Mouse (Mus musculus) heart, postnatal 36 days (tissue): Measurements from ENCODE around the gene Tex12. TPM values are rescaled to one million over a fixed set of nuclear protein-coding genes. Genes with fewer than 3 reads are reported as not detected.

Experiments used
- DNase-seq, 2 experiments: peaks; one replicate each; pipeline ENCODE4 v3.0.0; 2021 to 2022
- intact Hi-C: fragments of 180-260 bp; cut with DNase I; formaldehyde crosslinking; loops from one replicate; pipeline ENCODE4 v1.15.1; 2025
- total RNA-seq, 2 experiments: library from RNA; stranded (reverse); gene quantifications; 2 replicates each; pipeline ENCODE4 v1.2.3; 2021

Gene Tex12
- total RNA-seq, 2 experiments from 2014 or later = not detected

DNA sequence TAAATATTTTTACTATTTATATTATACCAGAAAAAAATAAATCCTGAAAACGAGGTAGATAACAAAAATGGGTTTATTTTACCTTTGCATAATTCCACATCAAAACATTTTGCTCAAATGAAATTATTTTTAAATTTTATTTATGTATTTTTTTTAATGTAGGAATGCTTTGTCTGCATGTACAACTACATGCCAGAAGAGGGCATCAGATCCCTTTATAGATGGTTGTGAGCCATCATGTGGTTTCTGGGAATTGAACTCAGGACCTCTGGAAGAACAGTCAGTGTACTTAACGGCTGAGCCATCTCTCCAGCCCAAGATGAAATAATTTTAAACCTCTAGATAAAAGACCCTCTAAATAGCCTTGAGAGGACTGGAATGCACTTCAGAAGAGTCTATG, 39.6 kb downstream of the Tex12 start:
- intact Hi-C loops = no loop called here
- no peak for DNase-seq

DNA sequence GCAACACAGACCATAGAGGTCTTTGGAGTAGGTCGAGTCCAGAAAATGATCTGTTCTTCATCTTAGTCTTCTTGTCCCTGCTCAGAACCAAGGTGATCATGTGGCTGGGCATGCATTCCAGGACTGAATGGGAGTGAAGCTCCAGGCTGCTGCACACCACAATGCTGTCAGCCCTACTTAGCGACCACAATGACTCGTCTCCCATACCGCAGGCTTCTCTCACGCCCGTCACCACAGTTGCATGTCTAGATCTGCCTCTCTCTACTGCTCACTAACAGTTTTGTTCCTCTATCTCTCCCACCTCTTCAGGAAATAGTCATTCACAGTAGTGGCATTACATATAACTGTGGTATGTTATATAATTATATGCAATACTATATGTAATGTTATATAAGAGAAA, 40.4 kb downstream of the Tex12 start:
- intact Hi-C loops = no loop called here
- DNase-seq = no peak

DNA sequence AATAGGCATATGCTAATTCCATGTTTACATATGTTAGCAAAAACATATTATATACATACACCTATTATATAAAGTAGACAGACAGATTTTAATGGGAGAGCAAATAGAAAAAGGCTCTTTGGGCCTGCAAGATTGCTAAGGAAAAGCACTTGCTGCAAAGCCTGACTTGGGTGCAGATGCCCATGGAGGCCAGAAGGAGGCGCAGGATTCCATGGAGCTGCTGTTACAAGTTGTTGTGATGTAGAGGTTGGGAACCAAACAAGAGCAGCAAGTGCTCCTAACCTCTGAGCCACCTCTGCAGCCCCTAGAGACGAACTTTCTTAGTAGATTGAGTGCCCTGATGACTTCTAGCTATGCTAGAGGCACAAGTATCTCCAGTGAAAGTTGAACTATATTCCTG, 42.3 kb downstream of the Tex12 start:
- DNase-seq = no peak
- intact Hi-C loops = no loop called here

DNA sequence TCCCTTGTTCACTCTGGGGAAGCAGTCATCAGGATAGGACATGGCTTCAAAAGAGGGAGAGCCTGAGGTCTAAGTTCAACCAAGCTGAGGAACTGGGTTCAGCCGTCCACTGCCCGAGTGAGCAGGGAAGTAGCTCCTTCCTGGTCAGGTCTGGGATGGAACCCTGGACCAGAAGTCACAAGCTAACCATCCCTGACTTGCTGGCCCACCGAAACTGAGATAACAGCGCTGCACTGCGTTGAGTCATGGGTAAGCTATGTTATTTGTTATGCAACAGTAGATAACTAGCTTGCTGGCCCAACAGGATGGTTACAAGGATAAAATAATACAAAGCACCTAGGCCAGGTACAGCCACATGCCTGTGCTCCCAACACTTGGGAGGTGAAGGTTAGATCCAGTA, 45.7 kb downstream of the Tex12 start:
- intact Hi-C loops = no loop called here
- no peak for DNase-seq

DNA sequence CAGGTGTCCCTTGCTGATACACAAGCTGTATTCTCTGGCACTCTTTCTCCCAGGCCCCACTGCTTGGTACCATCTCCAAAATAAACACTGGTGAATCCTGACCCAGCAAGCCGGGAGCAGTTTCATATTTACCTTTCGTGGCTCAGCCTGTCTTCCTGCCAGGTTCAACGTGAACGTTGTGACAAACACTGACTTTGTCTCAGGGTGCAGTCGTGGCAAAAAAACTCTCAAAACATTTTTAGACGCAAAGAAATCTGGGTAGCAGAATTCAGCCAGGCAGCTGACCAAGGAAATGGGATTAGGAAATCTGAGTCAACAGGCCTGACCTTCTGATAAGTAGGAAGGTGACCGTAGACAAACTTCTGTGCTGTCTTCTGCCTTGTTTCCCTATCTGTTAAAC, 53.6 kb downstream of the Tex12 start:
- intact Hi-C loops = no loop called here
- DNase-seq = no peak

Other genes starting within 250 kb of the Tex12 start
- 100 to 1,000 TPM; 420 to 495 TPM for gene Rpl10-ps3, start 216.4 kb downstream of the Tex12 start, total RNA-seq
- gene Plet1, start 66.8 kb downstream of the Tex12 start, total RNA-seq = 1 to 10 TPM in 1 of 2 experiments, under 1 TPM in 1; 0.95 to 1.7 TPM
- gene Pts, start 32.6 kb downstream of the Tex12 start, total RNA-seq = 10 to 100 TPM; 26.0 to 31.2 TPM
- gene Il18, start 6.5 kb downstream of the Tex12 start, total RNA-seq = 1 to 10 TPM in 1 of 2 experiments, under 1 TPM in 1; 0.84 to 1.8 TPM
- gene Bco2, start 6.1 kb downstream of the Tex12 start, total RNA-seq = under 1 TPM; 0.42 to 0.49 TPM
- 100 to 1,000 TPM; 693 to 712 TPM for gene Sdhd, start 42.5 kb upstream of the Tex12 start, total RNA-seq
- 100 to 1,000 TPM; 271 to 284 TPM for gene Timm8b, start 42.6 kb upstream of the Tex12 start, total RNA-seq
- gene Pih1d2, start 56.0 kb upstream of the Tex12 start, total RNA-seq = under 1 TPM in 1 of 2 experiments, not detected in 1; 0.65 TPM
- gene Nkapd1, start 56.1 kb upstream of the Tex12 start, total RNA-seq = 10 to 100 TPM; 13.0 to 16.5 TPM
- 100 to 1,000 TPM; 399 to 460 TPM for gene Dlat, start 98.5 kb upstream of the Tex12 start, total RNA-seq
- 1 to 10 TPM; 4.2 to 7.4 TPM for gene Dixdc1, start 178.2 kb upstream of the Tex12 start, total RNA-seq
- 1 to 10 TPM; 2.5 to 5.5 TPM for gene 2310030G06Rik, start 185.2 kb upstream of the Tex12 start, total RNA-seq
- 1,000 to 10,000 TPM; 2,657 to 2,874 TPM for gene Cryab, start 190.0 kb upstream of the Tex12 start, total RNA-seq
- 100 to 1,000 TPM; 132 to 137 TPM for gene Hspb2, start 191.0 kb upstream of the Tex12 start, total RNA-seq
- gene Fdxacb1, start 206.9 kb upstream of the Tex12 start, total RNA-seq = 1 to 10 TPM; 6.0 to 6.6 TPM
- gene Alg9, start 213.7 kb upstream of the Tex12 start, total RNA-seq = 1 to 10 TPM; 8.9 to 10.0 TPM
- 10 to 100 TPM in 1 of 2 experiments, 1 to 10 TPM in 1; 8.8 to 11.9 TPM for gene 1110032A03Rik, start 214.2 kb upstream of the Tex12 start, total RNA-seq